Mouse (Mus musculus) hindbrain, embryonic 14.5 days (tissue): ENCODE results near the gene Marf1. TPM values are rescaled to one million over a fixed set of nuclear protein-coding genes. Genes with fewer than 3 reads are reported as not detected.
"Not testable (repeated sequence)": the region's sequence is repeated elsewhere in the genome, so short reads cannot be mapped to it uniquely, and the experiment has no call there.

Experiments
- ATAC-seq: fragments of 200-750 bp; cut with Nextera tagmentation; 2 replicates; pipeline ENCODE4 v1.8.0; 2017; ENCODE audit warnings: moderate number of reproducible peaks, mild to moderate bottlenecking, moderate TSS enrichment, moderate library complexity; ENCODE audit not compliant: low FRiP score
- DNase-seq: peaks from one replicate; pipeline ENCODE4 v3.0.0-alpha.2; 2015; ENCODE audit warnings: low spot score
- H3K27ac ChIP-seq: fragments of 300-500 bp; sonication (generic); 2 replicates; pipeline ENCODE4 v1.5.1; 2014; ENCODE audit warnings: mild to moderate bottlenecking, moderate library complexity
- H3K27me3 ChIP-seq: fragments of 300-500 bp; sonication (generic); 2 replicates; pipeline ENCODE4 v1.6.1; 2014; ENCODE audit warnings: mild to moderate bottlenecking, low read length, mixed read lengths; ENCODE audit not compliant: control insufficient read depth, insufficient read depth
- H3K36me3 ChIP-seq: fragments of 300-500 bp; sonication (generic); replicated peaks from 2 replicates; pipeline ENCODE4 v1.6.1; 2014; ENCODE audit not compliant: control insufficient read depth, insufficient read depth
- H3K4me1 ChIP-seq: fragments of 300-500 bp; sonication (generic); replicated peaks from 2 replicates; pipeline ENCODE4 v1.6.1; 2014; ENCODE audit warnings: antibody characterized with exemption, low read length, mixed read lengths; ENCODE audit not compliant: control insufficient read depth, insufficient read depth
- H3K4me2 ChIP-seq: fragments of 300-500 bp; sonication (generic); replicated peaks from 2 replicates; pipeline ENCODE4 v1.6.1; 2014; ENCODE audit warnings: mild to moderate bottlenecking, moderate library complexity
- H3K4me3 ChIP-seq: fragments of 300-500 bp; sonication (generic); replicated peaks from 2 replicates; pipeline ENCODE4 v1.5.1; 2014; ENCODE audit warnings: mild to moderate bottlenecking, low read length
- H3K9ac ChIP-seq: fragments of 300-500 bp; sonication (generic); 2 replicates; pipeline ENCODE4 v1.6.1; 2014
- H3K9me3 ChIP-seq: fragments of 300-500 bp; sonication (generic); 2 replicates; pipeline ENCODE4 v1.6.1; 2016; ENCODE audit warnings: low read length; ENCODE audit not compliant: control insufficient read depth
- WGBS: fragments of 180-500 bp; shearing (Covaris S2); extraction: QIAGEN DNeasy Blood & Tissue Kit; methylation state at CpG from one replicate; pipeline ENCODE4 v1.1.7; 2014; 5-methylcytosine and 5-hydroxymethylcytosine counted together
- polyA plus RNA-seq: library from polyadenylated mRNA; unstranded; fragments of >200 nt; fragmentation: Nextera tagmentation; extraction: Ambion mirVana; gene quantifications from 2 replicates; pipeline ENCODE4 v1.2.1, GENCODE M21; 2014

Gene Marf1
- polyA plus RNA-seq, 1 experiment from 2014 or later, result 15.0 TPM

- H3K9ac ChIP-seq, result no peak overlapping the region
- H3K4me3 ChIP-seq, result no peak overlapping the region
- H3K36me3 ChIP-seq, result peaks cover 31% of the 10 kb centered on the region
- H3K9me3 ChIP-seq, result no peaks in the 10 kb centered on the region
- DNase-seq, result no peak
- ATAC-seq, result no peak
- 97% methylated on average over 1 of the region's 1 CpGs for WGBS
- no peaks in the 10 kb centered on the region for H3K4me1 ChIP-seq
- no peak overlapping the region for H3K4me2 ChIP-seq
- no peaks in the 10 kb centered on the region for H3K27me3 ChIP-seq
- no peak overlapping the region for H3K27ac ChIP-seq
These were observed 6.6 kb upstream of the Marf1 start for GRCm38 (mm10) chr16:14169706-14170105.

GRCm38 (mm10) chr16:14166490-14166889 is 3.3 kb upstream of the Marf1 start:
- 92% methylated on average over 4 of the region's 4 CpGs for WGBS
- H3K9ac ChIP-seq, result no peak overlapping the region

DNA sequence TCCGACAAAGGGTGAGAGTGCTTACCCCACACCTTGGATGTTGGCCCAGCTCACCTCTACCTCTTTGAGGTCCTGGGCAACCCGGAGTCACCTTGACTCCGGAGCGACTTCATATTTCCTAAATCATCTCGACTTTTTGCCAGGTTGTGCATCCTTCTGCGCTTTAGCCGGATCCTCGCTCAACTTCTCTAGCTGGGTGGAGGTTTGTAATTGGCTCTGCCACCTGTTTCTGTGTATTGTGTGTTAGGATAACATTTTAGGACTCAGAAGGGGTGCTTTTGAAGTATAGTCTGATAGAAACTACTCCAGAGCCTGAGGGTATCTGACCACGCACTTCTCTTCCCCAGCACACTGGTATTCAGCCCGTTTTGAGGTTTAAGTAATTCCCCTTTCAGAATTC is 580 bp upstream of the Marf1 start:
- H3K9ac ChIP-seq, result peak overlapping the region; percentile 66
- DNase-seq (peak; percentile 27), ATAC-seq (no peak)
- no peaks in the 10 kb centered on the region for H3K27me3 ChIP-seq
- H3K36me3 ChIP-seq, result no peaks in the 10 kb centered on the region
- H3K9me3 ChIP-seq, result no peaks in the 10 kb centered on the region
- no peak overlapping the region for H3K27ac ChIP-seq
- H3K4me2 ChIP-seq, result peak overlapping the region; percentile 87
- peaks cover 5% of the 10 kb centered on the region; the same call in 1 of the 2 replicates for H3K4me1 ChIP-seq
- WGBS, result 4% methylated on average over 10 of the region's 10 CpGs
- peak overlapping the region; percentile 66 for H3K4me3 ChIP-seq

More at GRCm38 (mm10) chr16:14166490-14166889, 3.3 kb upstream of the Marf1 start:
- H3K27me3 ChIP-seq, result no peaks in the 10 kb centered on the region
- H3K9me3 ChIP-seq, result no peaks in the 10 kb centered on the region
- DNase-seq, result no peak
- H3K4me3 ChIP-seq, result no peak overlapping the region
- no peak for ATAC-seq
- H3K36me3 ChIP-seq, result peaks cover 17% of the 10 kb centered on the region
- H3K4me2 ChIP-seq, result no peak overlapping the region
- H3K4me1 ChIP-seq, result peaks cover 5% of the 10 kb centered on the region; the same call in 1 of the 2 replicates
- H3K27ac ChIP-seq, result no peak overlapping the region

- WGBS, result 89% methylated on average over 1 of the region's 1 CpGs
- no peak overlapping the region for H3K9ac ChIP-seq
- no peak overlapping the region for H3K4me2 ChIP-seq
- ATAC-seq, result no peak
- H3K36me3 ChIP-seq, result no peaks in the 10 kb centered on the region
- no peak overlapping the region for H3K27ac ChIP-seq
- H3K9me3 ChIP-seq, result no peaks in the 10 kb centered on the region
- H3K27me3 ChIP-seq, result no peaks in the 10 kb centered on the region
- no peak for DNase-seq
- H3K4me1 ChIP-seq, result peaks cover 18% of the 10 kb centered on the region
- H3K4me3 ChIP-seq, result no peak overlapping the region
These were observed 2.2 kb downstream of the Marf1 start for GRCm38 (mm10) chr16:14160941-14161340.

- DNase-seq (peak; percentile 91), ATAC-seq (peak; percentile 39)
- Histone ChIP-seq H3K4me2 (peak overlapping the region; percentile 57), H3K9me3 (no peaks in the 10 kb centered on the region), H3K27ac (peak overlapping the region; percentile 97), H3K27me3 (no peaks in the 10 kb centered on the region), H3K4me1 (peaks cover 18% of the 10 kb centered on the region), H3K36me3 (no peaks in the 10 kb centered on the region), H3K4me3 (peak overlapping the region; percentile 70), H3K9ac (peak overlapping the region; percentile 88)
- under 1% methylated on average over 10 of the region's 10 CpGs for WGBS
These were observed 3.4 kb downstream of the Marf1 start for GRCm38 (mm10) chr16:14159746-14160131.

DNA sequence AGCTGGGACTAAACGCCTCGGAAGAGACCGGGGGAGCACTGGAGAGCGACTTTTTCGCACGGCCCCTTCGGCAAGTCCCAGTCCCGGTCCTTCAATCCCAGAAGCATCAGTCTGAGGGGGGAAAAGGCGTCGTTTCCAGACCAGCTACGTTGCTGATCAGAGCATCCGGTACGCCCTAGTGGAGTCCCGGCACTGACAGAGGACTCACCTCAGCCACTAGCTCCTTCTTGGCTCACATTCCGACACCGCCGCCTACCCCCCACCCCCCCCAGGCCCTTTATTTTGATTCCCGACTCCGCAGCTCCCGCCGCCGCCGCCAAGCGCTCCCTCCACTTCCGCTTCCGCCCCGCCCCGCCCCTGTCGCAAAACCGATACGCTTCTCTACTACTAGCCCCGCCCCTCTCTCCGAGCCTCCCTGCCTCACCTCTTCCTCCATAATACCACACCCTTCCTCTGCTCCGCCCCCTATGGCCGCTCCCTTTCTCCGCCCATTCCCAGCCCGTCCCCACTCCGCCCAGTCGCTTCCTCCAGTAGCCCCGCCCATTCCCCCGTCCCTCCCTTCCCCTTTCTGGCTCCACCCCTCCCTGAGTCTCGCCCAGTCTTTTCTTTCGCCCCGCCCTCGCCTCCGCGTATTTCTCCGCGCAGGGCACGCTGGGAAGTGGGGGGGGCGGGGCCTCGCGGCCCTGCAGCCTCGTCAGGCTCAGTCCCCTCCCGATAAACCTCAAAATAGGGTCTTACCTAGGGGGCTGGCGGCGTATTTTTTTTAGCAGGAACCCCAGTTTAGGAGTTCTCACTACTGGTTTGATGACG is 4.0 kb downstream of the Marf1 start:
- peak; percentile 97 for ATAC-seq
- H3K27me3 ChIP-seq, result no peaks in the 10 kb centered on the region
- H3K4me3 ChIP-seq, result peak overlapping the region; percentile 70
- no peaks in the 10 kb centered on the region for H3K9me3 ChIP-seq
- peaks cover 18% of the 10 kb centered on the region for H3K4me1 ChIP-seq
- WGBS, result under 1% methylated on average over 54 of the region's 58 CpGs
- H3K4me2 ChIP-seq, result peak overlapping the region; percentile 60
- H3K27ac ChIP-seq, result peak overlapping the region; percentile 97
- peak overlapping the region; percentile 88 for H3K9ac ChIP-seq
- DNase-seq, result peak; percentile 98
- no peaks in the 10 kb centered on the region for H3K36me3 ChIP-seq

DNA sequence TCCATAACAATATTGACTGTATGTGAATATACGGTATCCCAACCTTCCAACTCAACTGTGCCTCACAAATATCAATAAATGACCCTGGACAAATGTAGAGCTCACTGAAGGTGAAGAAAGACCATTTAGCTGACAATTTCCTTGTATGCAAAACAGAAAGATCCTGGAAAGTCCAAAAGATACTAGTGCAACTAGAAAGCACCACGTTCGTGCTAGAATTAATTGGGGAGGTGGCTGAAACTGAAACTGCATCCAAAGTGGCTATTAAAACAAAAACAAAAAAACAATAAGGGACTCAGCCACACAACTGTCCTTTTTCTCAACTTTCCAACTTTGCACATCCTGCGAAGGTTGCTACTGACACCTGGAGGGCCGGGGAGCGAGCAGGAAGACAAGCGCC is 4.6 kb downstream of the Marf1 start:
- Histone ChIP-seq H3K9ac (peak overlapping the region; percentile 73), H3K4me2 (peak overlapping the region; percentile 60), H3K4me1 (peaks cover 18% of the 10 kb centered on the region), H3K36me3 (peaks cover under 1% of the 10 kb centered on the region; the same call in 1 of the 2 replicates), H3K27ac (peak overlapping the region; percentile 81), H3K9me3 (no peaks in the 10 kb centered on the region), H3K4me3 (peak overlapping the region; percentile 70), H3K27me3 (no peaks in the 10 kb centered on the region)
- WGBS, result 14% methylated on average over 7 of the region's 7 CpGs
- DNase-seq (no peak), ATAC-seq (no peak)

DNA sequence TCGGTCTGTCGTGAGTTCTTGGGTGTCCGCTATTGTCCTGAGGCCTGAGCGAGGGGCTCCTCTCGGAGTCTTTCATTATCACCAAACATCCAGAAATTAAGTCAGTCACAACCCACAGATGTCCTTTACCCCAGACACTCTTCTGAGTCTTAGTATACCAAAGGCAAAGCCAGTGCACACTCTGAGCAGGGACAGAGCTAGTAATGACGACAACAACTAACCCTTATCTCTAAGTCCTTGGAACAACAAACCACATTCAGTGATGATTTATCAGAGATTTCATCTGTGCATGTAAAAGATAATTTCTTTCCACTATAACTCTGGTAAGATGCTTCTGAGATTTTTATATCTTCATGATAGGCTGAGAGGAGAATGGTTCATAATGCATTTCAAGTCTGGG is 6.8 kb downstream of the Marf1 start:
- Histone ChIP-seq H3K4me2 (no peak overlapping the region), H3K4me1 (peaks cover 13% of the 10 kb centered on the region), H3K27me3 (no peaks in the 10 kb centered on the region), H3K4me3 (no peak overlapping the region), H3K9me3 (no peaks in the 10 kb centered on the region), H3K9ac (no peak overlapping the region), H3K27ac (no peak overlapping the region), H3K36me3 (peaks cover 23% of the 10 kb centered on the region)
- 97% methylated on average over 5 of the region's 6 CpGs for WGBS
- no peak for ATAC-seq
- no peak for DNase-seq

- not testable (repeated sequence) for H3K4me3 ChIP-seq, DNase-seq, H3K9ac ChIP-seq, H3K4me2 ChIP-seq, ATAC-seq, H3K9me3 ChIP-seq, H3K27ac ChIP-seq, H3K27me3 ChIP-seq
- H3K36me3 ChIP-seq, result peaks cover 30% of the 10 kb centered on the region
- 69% methylated on average over 1 of the region's 2 CpGs for WGBS
- peaks cover 13% of the 10 kb centered on the region for H3K4me1 ChIP-seq
These were observed 7.5 kb downstream of the Marf1 start for GRCm38 (mm10) chr16:14155638-14156037.
